Comparison of ENCODE assay signal across 8 mouse cellular contexts in the genomic region with DNA sequence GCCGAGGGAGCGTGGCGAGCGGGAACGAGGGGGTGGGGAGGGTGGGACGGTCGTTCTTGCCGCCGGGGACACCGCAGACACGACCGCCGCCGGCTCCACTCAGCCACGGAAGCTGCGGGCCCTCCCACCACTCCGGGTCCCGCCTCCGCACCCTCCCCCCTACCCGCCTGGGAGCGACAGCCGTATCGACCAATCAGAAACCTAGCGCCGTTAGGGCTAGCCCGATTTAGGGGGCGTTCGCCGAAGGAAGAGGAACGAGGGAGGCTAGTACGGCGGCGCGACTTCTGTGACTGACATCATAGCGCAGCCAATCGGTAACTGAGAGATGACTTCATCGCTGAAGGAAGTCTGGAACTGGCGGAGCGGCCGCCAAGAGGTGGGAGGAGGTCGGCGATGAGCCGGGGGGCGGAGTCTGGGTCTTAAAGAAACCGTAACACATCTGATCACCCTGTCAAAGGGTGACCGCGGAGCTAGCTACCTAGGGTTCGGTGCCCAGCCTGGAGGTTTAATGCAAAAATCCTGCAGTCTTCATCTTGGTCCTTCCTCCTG. TPM values are rescaled to one million over a fixed set of nuclear protein-coding genes. Genes with fewer than 3 reads are reported as not detected.
A peak's percentile ranks its signal among the peaks of the same experiment; 100 is the strongest.
DNase-seq lines count a peak whose midpoint lies in the region; ATAC-seq and TF ChIP-seq lines count a peak whose summit lies in the region.

Gene Mrtfa, minus strand, starts transcription at position 128 of the 549 bp plus-strand sequence.

- TF ChIP-seq POLR2A in lung, adult 2 months (IDR thresholded peaks at IDR 0.05; ENCODE audit: borderline replicate concordance, extremely low read depth, low read depth, low read length) = peak; percentile 80; the same call in 1 of the 2 replicates

- intact Hi-C loops in heart, postnatal 25 days (cut with DNase I) = loop anchor here (10.0 kb wide), 1 partner anchor 486 kb away; no protein-coding TSS in a partner anchor

- no peaks in the 10 kb centered on the region for H3K36me3 ChIP-seq in ES-E14 (ENCODE audit: control insufficient read depth, insufficient read depth, low read length, poor library complexity, severe bottlenecking)
- no peaks in the 10 kb centered on the region for H3K36me3 ChIP-seq in forebrain, embryonic 15.5 days

- H3K27ac ChIP-seq in ES-E14 (ENCODE audit: insufficient read depth, low read depth, low read length, poor library complexity, severe bottlenecking) = 0 out of 2 replicates have a peak within 1 kb of the TSS, but pooled peaks have one; percentile 34
- H3K27ac ChIP-seq in forebrain, embryonic 15.5 days (replicated peaks) = peak within 1 kb of the TSS; percentile 83

- TF ChIP-seq CTCF in lung, adult 2 months (IDR thresholded peaks at IDR 0.05; ENCODE audit: insufficient read depth, low read length) = no peak

- DNase-seq in ES-E14 (ENCODE audit: low read depth, low spot score) = peak; percentile 98
- DNase-seq in cerebellum, adult 11-12 months = peak; percentile 100
- DNase-seq in heart, postnatal 25 days (ENCODE audit: low spot score) = peak; percentile 99
- peak; percentile 99 to 100 for DNase-seq in layer of hippocampus, adult 18-20 months (ENCODE audit: low spot score in 2 of 2)
- DNase-seq in lung, adult 2 months = peak; percentile 99
- peak; percentile 99 for DNase-seq in thymus, adult 18-20 months

- H3K4me3 ChIP-seq in ES-E14 (ENCODE audit: insufficient read depth in 1 of 2, low read depth in 1 of 2, low read length in 2 of 2, poor library complexity in 1 of 2, severe bottlenecking in 1 of 2) = peak within 1 kb of the TSS; percentile 89 to 100
- peak within 1 kb of the TSS; percentile 97 for H3K4me3 ChIP-seq in forebrain, embryonic 15.5 days
- H3K4me3 ChIP-seq in lung, adult 2 months (replicated peaks; ENCODE audit: extremely low read depth, low read depth, low read length) = peak within 1 kb of the TSS; percentile 88

- H3K9me3 ChIP-seq in ES-E14 (ENCODE audit: control insufficient read depth, insufficient read depth, low read depth, low read length) = no peaks in the 10 kb centered on the region
- no peaks in the 10 kb centered on the region for H3K9me3 ChIP-seq in forebrain, embryonic 15.5 days

- peak within 1 kb of the TSS; percentile 84 for H3K4me2 ChIP-seq in forebrain, embryonic 15.5 days (replicated peaks)

- no peaks in the 10 kb centered on the region for H3K27me3 ChIP-seq in forebrain, embryonic 15.5 days

- in situ Hi-C loops in ES-E14 (cut with MboI; ENCODE audit: low sequenced_read_pairs in 2 of 2, unreplicated experiment in 2 of 2) = no loop called here

- H3K9ac ChIP-seq in ES-E14 (ENCODE audit: insufficient read depth, low read depth, low read length, poor library complexity, severe bottlenecking) = peak within 1 kb of the TSS; percentile 81
- H3K9ac ChIP-seq in forebrain, embryonic 15.5 days (replicated peaks) = peak within 1 kb of the TSS; percentile 96

- under 1% methylated on average over 42 of the region's 48 CpGs for WGBS in forebrain, embryonic 15.5 days
- WGBS in lung, adult 2 months = under 1% methylated on average over 48 of the region's 48 CpGs

- H3K4me1 ChIP-seq in ES-E14 (ENCODE audit: control insufficient read depth in 2 of 2, insufficient read depth in 2 of 2, low read length in 2 of 2, poor library complexity in 1 of 2) = peaks cover 0 to 2% of the 10 kb centered on the region in 2 experiments; a peak in 2 of 4 replicates
- H3K4me1 ChIP-seq in forebrain, embryonic 15.5 days = peaks cover 20% of the 10 kb centered on the region
- peaks cover 7% of the 10 kb centered on the region; the same call in 1 of the 2 replicates for H3K4me1 ChIP-seq in lung, adult 2 months (ENCODE audit: control insufficient read depth, insufficient read depth, low read length)

- peak; percentile 100 for ATAC-seq in forebrain, embryonic 15.5 days (replicated peaks)
- ATAC-seq in neutrophil, adult 5-6 weeks (ENCODE audit: extremely low read depth, insufficient number of reproducible peaks, low FRiP score, poor library complexity, severe bottlenecking) = peak; percentile 98

TF ChIP-seq in ES-E14, 5 proteins besides CTCF, POLR2A, EP300 and RAD21:
- TF ChIP-seq MAFK (IDR thresholded peaks at IDR 0.05; ENCODE audit: insufficient read depth, low read depth, low read length) = no peak
- TF ChIP-seq ZNF384 (IDR thresholded peaks at IDR 0.05; ENCODE audit: low read depth, low read length) = no peak
- peak; percentile 54 for TF ChIP-seq CHD2 (IDR thresholded peaks at IDR 0.05; ENCODE audit: low read depth, low read length)

RNA-seq across cellular contexts. Expression of gene Mrtfa, which starts in this region (rescaled TPM):
- 16.5 and 16.7 TPM in 2 replicates for total RNA-seq in ES-E14 (2012; rRNA removed)
- 24.1 and 25.1 TPM in 2 replicates for polyA plus RNA-seq in forebrain, embryonic 15.5 days (2015; fragmentation: Nextera tagmentation; extraction: Ambion mirVana)
- 1 to 10 TPM; 8.2 to 9.1 TPM for total RNA-seq in heart, postnatal 25 days (2021)
- 100 to 1,000 TPM; 102 to 104 TPM for total RNA-seq in layer of hippocampus, adult 18-20 months (2021)
- polyA plus RNA-seq in lung, adult 2 months (2012; rRNA removed) = 32.8 and 39.0 TPM in 2 replicates
- 59.9 and 68.9 TPM in 2 replicates for total RNA-seq in neutrophil, adult 5-6 weeks (2017)

Comparison
In these comparisons a context has a peak if more than half of its experiments do, and no peak if none do; other contexts are left out.
1. Peak in every context shown above with its lines: DNase-seq, ATAC-seq, H3K4me3 ChIP-seq and H3K27ac ChIP-seq.